Mouse (Mus musculus): ENCODE measurements around the gene Selenon. TPM values are rescaled to one million over a fixed set of nuclear protein-coding genes. Genes with fewer than 3 reads are reported as not detected.

The Selenon gene
- polyA plus RNA-seq, 1 experiment from 2014 or later, result 2.3 TPM

- Histone ChIP-seq H3K27me3 (no peaks in the 10 kb centered on the region), H3K4me2 (no peak overlapping the region), H3K9me3 (replicated peaks) (no peaks in the 10 kb centered on the region), H3K9ac (no peak overlapping the region), H3K4me3 (replicated peaks) (no peak overlapping the region), H3K27ac (no peak overlapping the region), H3K4me1 (replicated peaks) (peaks cover 15% of the 10 kb centered on the region), H3K36me3 (peaks cover 6% of the 10 kb centered on the region; the same call in 1 of the 2 replicates)
- DNase-seq, result no peak
- ATAC-seq (ENCODE audit: low read depth), result no peak
- WGBS (ENCODE audit: insufficient replicate concordance), result 69% methylated on average over 2 of the region's 2 CpGs
These were observed 25.3 kb upstream of the Selenon start for GRCm38 (mm10) chr4:134577281-134577680.

GRCm38 (mm10) chr4:134575486-134575885, 23.5 kb upstream of the Selenon start:
- no peak overlapping the region for H3K4me2 ChIP-seq
- no peak overlapping the region for H3K27ac ChIP-seq
- H3K36me3 ChIP-seq, result peaks cover 6% of the 10 kb centered on the region; the same call in 1 of the 2 replicates
- DNase-seq, result no peak
- H3K27me3 ChIP-seq, result no peaks in the 10 kb centered on the region
- no peak overlapping the region for H3K4me3 ChIP-seq (replicated peaks)
- peaks cover 15% of the 10 kb centered on the region for H3K4me1 ChIP-seq (replicated peaks)
- H3K9me3 ChIP-seq (replicated peaks), result no peaks in the 10 kb centered on the region
- no peak for ATAC-seq (ENCODE audit: low read depth)
- WGBS (ENCODE audit: insufficient replicate concordance), result 63% methylated on average over 11 of the region's 11 CpGs
- no peak overlapping the region for H3K9ac ChIP-seq

- H3K27me3 ChIP-seq, result no peaks in the 10 kb centered on the region
- H3K4me1 ChIP-seq (replicated peaks), result no peaks in the 10 kb centered on the region
- no peak overlapping the region for H3K27ac ChIP-seq
- no peak for ATAC-seq (ENCODE audit: low read depth)
- H3K9me3 ChIP-seq (replicated peaks), result no peaks in the 10 kb centered on the region
- peaks cover 6% of the 10 kb centered on the region; the same call in 1 of the 2 replicates for H3K36me3 ChIP-seq
- no peak for DNase-seq
- H3K4me3 ChIP-seq (replicated peaks), result no peak overlapping the region
- WGBS (ENCODE audit: insufficient replicate concordance), result 75% methylated on average over 24 of the region's 24 CpGs
- no peak overlapping the region for H3K9ac ChIP-seq
- no peak overlapping the region for H3K4me2 ChIP-seq
These were observed 20.7 kb upstream of the Selenon start for GRCm38 (mm10) chr4:134572449-134573300.

- Histone ChIP-seq H3K36me3 (peaks cover 6% of the 10 kb centered on the region), H3K4me2 (no peak overlapping the region), H3K27me3 (no peaks in the 10 kb centered on the region), H3K4me1 (replicated peaks) (no peaks in the 10 kb centered on the region), H3K9ac (no peak overlapping the region), H3K9me3 (replicated peaks) (no peaks in the 10 kb centered on the region), H3K27ac (no peak overlapping the region), H3K4me3 (replicated peaks) (no peak overlapping the region)
- WGBS (ENCODE audit: insufficient replicate concordance), result 60% methylated on average over 14 of the region's 14 CpGs
- ATAC-seq (ENCODE audit: low read depth) (no peak), DNase-seq (no peak)
These were observed 18.9 kb upstream of the Selenon start for GRCm38 (mm10) chr4:134570704-134571451.

GRCm38 (mm10) chr4:134569831-134570230, 17.9 kb upstream of the Selenon start:
- Histone ChIP-seq H3K36me3 (peaks cover 11% of the 10 kb centered on the region), H3K9me3 (replicated peaks) (peaks cover 4% of the 10 kb centered on the region; the same call in 1 of the 2 replicates), H3K27me3 (no peaks in the 10 kb centered on the region), H3K4me2 (no peak overlapping the region), H3K4me1 (replicated peaks) (no peaks in the 10 kb centered on the region), H3K27ac (no peak overlapping the region), H3K4me3 (replicated peaks) (no peak overlapping the region), H3K9ac (no peak overlapping the region)
- no peak for DNase-seq
- ATAC-seq (ENCODE audit: low read depth), result no peak
- WGBS (ENCODE audit: insufficient replicate concordance), result 57% methylated on average over 8 of the region's 8 CpGs

- peaks cover under 1% of the 10 kb centered on the region; the same call in 1 of the 2 replicates for H3K4me1 ChIP-seq (replicated peaks)
- peaks cover 16% of the 10 kb centered on the region for H3K36me3 ChIP-seq
- H3K27ac ChIP-seq, result no peak overlapping the region
- DNase-seq (no peak), ATAC-seq (ENCODE audit: low read depth) (no peak)
- H3K4me2 ChIP-seq, result no peak overlapping the region
- H3K27me3 ChIP-seq, result no peaks in the 10 kb centered on the region
- 65% methylated on average over 6 of the region's 6 CpGs for WGBS (ENCODE audit: insufficient replicate concordance)
- no peak overlapping the region for H3K4me3 ChIP-seq (replicated peaks)
- H3K9me3 ChIP-seq (replicated peaks), result peaks cover 4% of the 10 kb centered on the region; the same call in 1 of the 2 replicates
- H3K9ac ChIP-seq, result no peak overlapping the region
These were observed 17.2 kb upstream of the Selenon start for GRCm38 (mm10) chr4:134569205-134569604.

GRCm38 (mm10) chr4:134567377-134568226, 15.6 kb upstream of the Selenon start:
- Histone ChIP-seq H3K4me1 (replicated peaks) (peaks cover 10% of the 10 kb centered on the region), H3K27me3 (no peaks in the 10 kb centered on the region), H3K27ac (no peak overlapping the region), H3K36me3 (peaks cover 19% of the 10 kb centered on the region), H3K4me3 (replicated peaks) (no peak overlapping the region), H3K4me2 (no peak overlapping the region), H3K9me3 (replicated peaks) (peaks cover 4% of the 10 kb centered on the region; the same call in 1 of the 2 replicates), H3K9ac (no peak overlapping the region)
- ATAC-seq (ENCODE audit: low read depth) (no peak), DNase-seq (no peak)
- 65% methylated on average over 19 of the region's 19 CpGs for WGBS (ENCODE audit: insufficient replicate concordance)

- no peak for ATAC-seq (ENCODE audit: low read depth)
- H3K9me3 ChIP-seq (replicated peaks), result peaks cover 4% of the 10 kb centered on the region; the same call in 1 of the 2 replicates
- H3K4me3 ChIP-seq (replicated peaks), result no peak overlapping the region
- no peak overlapping the region for H3K27ac ChIP-seq
- WGBS (ENCODE audit: insufficient replicate concordance), result 74% methylated on average over 6 of the region's 6 CpGs
- no peak overlapping the region for H3K4me2 ChIP-seq
- no peak for DNase-seq
- H3K36me3 ChIP-seq, result peaks cover 19% of the 10 kb centered on the region
- no peak overlapping the region for H3K9ac ChIP-seq
- H3K27me3 ChIP-seq, result no peaks in the 10 kb centered on the region
- H3K4me1 ChIP-seq (replicated peaks), result peaks cover 10% of the 10 kb centered on the region
These were observed 12.1 kb upstream of the Selenon start for GRCm38 (mm10) chr4:134564093-134564492.

GRCm38 (mm10) chr4:134563624-134564023, 11.7 kb upstream of the Selenon start:
- ATAC-seq (ENCODE audit: low read depth) (peak; percentile 60), DNase-seq (no peak)
- Histone ChIP-seq H3K27ac (no peak overlapping the region), H3K27me3 (no peaks in the 10 kb centered on the region), H3K9ac (no peak overlapping the region), H3K4me3 (replicated peaks) (no peak overlapping the region), H3K36me3 (peaks cover 19% of the 10 kb centered on the region), H3K4me2 (no peak overlapping the region), H3K9me3 (replicated peaks) (peaks cover 4% of the 10 kb centered on the region; the same call in 1 of the 2 replicates), H3K4me1 (replicated peaks) (peaks cover 10% of the 10 kb centered on the region)
- 50% methylated on average over 16 of the region's 16 CpGs for WGBS (ENCODE audit: insufficient replicate concordance)

- ATAC-seq (ENCODE audit: low read depth), result no peak
- no peak overlapping the region for H3K4me3 ChIP-seq (replicated peaks)
- H3K27me3 ChIP-seq, result no peaks in the 10 kb centered on the region
- peaks cover 19% of the 10 kb centered on the region for H3K36me3 ChIP-seq
- DNase-seq, result no peak
- H3K9ac ChIP-seq, result no peak overlapping the region
- no peak overlapping the region for H3K4me2 ChIP-seq
- H3K4me1 ChIP-seq (replicated peaks), result peaks cover 19% of the 10 kb centered on the region
- 63% methylated on average over 2 of the region's 2 CpGs for WGBS (ENCODE audit: insufficient replicate concordance)
- peaks cover 4% of the 10 kb centered on the region; the same call in 1 of the 2 replicates for H3K9me3 ChIP-seq (replicated peaks)
- no peak overlapping the region for H3K27ac ChIP-seq
These were observed 10.0 kb upstream of the Selenon start for GRCm38 (mm10) chr4:134562014-134562413.

- Histone ChIP-seq H3K27ac (no peak overlapping the region), H3K4me3 (replicated peaks) (no peak overlapping the region), H3K9ac (no peak overlapping the region), H3K4me2 (no peak overlapping the region), H3K36me3 (peaks cover 17% of the 10 kb centered on the region), H3K9me3 (replicated peaks) (peaks cover 4% of the 10 kb centered on the region; the same call in 1 of the 2 replicates), H3K4me1 (replicated peaks) (peaks cover 19% of the 10 kb centered on the region), H3K27me3 (no peaks in the 10 kb centered on the region)
- 76% methylated on average over 8 of the region's 8 CpGs for WGBS (ENCODE audit: insufficient replicate concordance)
- ATAC-seq (ENCODE audit: low read depth), result no peak
- DNase-seq, result no peak
These were observed 8.7 kb upstream of the Selenon start for GRCm38 (mm10) chr4:134560699-134561098.

Data from liver, embryonic 13.5 days (tissue).